In the genomic region with DNA sequence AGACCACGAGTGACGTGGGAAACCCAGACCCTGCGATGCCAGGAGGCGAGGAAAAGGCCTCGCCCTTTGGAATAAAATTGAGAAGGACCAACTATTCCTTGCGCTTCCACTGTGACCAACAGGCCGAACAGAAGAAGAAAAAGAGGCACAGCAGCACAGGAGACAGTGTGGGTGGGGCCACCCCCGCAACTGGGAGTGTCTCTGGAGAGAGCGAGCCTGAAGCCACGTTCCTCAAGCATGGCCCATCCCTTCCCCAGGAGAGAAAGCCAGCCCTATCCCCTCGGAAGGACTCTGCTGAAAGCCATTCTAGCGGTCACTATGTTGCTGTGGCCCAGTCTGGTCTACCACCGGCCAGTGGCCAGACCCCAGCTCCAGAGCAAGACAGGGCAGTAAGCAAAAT, we compare ENCODE assay signal across 14 mouse cellular contexts. TPM values are rescaled to one million over a fixed set of nuclear protein-coding genes. Genes with fewer than 3 reads are reported as not detected.
A peak's percentile ranks its signal among the peaks of the same experiment; 100 is the strongest.
DNase-seq lines count a peak whose midpoint lies in the region; ATAC-seq and TF ChIP-seq lines count a peak whose summit lies in the region.
"Had no signal": no experiment of that assay in that cellular context is flagged by ENCODE, and none has a peak within 500 bp of the region (broad histone marks: within the 10 kb centered on the region; RNA-seq: fewer than 3 reads in every experiment).

No protein-coding gene starts in this region.

- ATAC-seq in heart, embryonic 14.5 days (ENCODE audit: insufficient number of reproducible peaks, insufficient read depth, low FRiP score, low read depth): peak; percentile 37; the same call in 1 of the 2 replicates
- no peak for ATAC-seq in lung, embryonic 15.5 days (ENCODE audit: borderline replicate concordance, extremely low read depth, low FRiP score, low TSS enrichment)
- ATAC-seq in embryonic facial prominence, embryonic 15.5 days (ENCODE audit: insufficient number of reproducible peaks, low FRiP score, low TSS enrichment, low read depth): no peak
- ATAC-seq in stomach, embryonic 16.5 days (ENCODE audit: insufficient read depth, low FRiP score): no peak

- no peaks in the 10 kb centered on the region for H3K36me3 ChIP-seq in heart, embryonic 14.5 days (ENCODE audit: control insufficient read depth, insufficient read depth, low read length)
- no peaks in the 10 kb centered on the region for H3K36me3 ChIP-seq in heart, adult 2 months (ENCODE audit: control insufficient read depth, insufficient read depth, low read length)
- no peaks in the 10 kb centered on the region for H3K36me3 ChIP-seq in lung, embryonic 15.5 days
- H3K36me3 ChIP-seq in embryonic facial prominence, embryonic 15.5 days: no peaks in the 10 kb centered on the region
- H3K36me3 ChIP-seq in stomach, embryonic 16.5 days (ENCODE audit: control insufficient read depth, insufficient read depth, low read length): no peaks in the 10 kb centered on the region

- no peak for TF ChIP-seq POLR2A in heart, adult 2 months (IDR thresholded peaks at IDR 0.05; ENCODE audit: insufficient read depth, low read depth, low read length)
- no peak for TF ChIP-seq POLR2A in lung, adult 2 months (IDR thresholded peaks at IDR 0.05; ENCODE audit: borderline replicate concordance, extremely low read depth, low read depth, low read length)

- no peaks in the 10 kb centered on the region for H3K79me2 ChIP-seq in heart, adult 2 months (replicated peaks; ENCODE audit: control insufficient read depth, insufficient read depth, low read length)

- TF ChIP-seq CTCF in heart, adult 2 months (IDR thresholded peaks at IDR 0.05): no peak
- no peak for TF ChIP-seq CTCF in lung, adult 2 months (IDR thresholded peaks at IDR 0.05; ENCODE audit: insufficient read depth, low read length)

- 21% methylated on average over 13 of the region's 13 CpGs for WGBS in heart, embryonic 14.5 days
- 44% methylated on average over 13 of the region's 13 CpGs for WGBS in heart, adult 2 months
- 74% methylated on average over 13 of the region's 13 CpGs for WGBS in lung, embryonic 15.5 days
- 79% methylated on average over 13 of the region's 13 CpGs for WGBS in lung, adult 2 months
- WGBS in embryonic facial prominence, embryonic 15.5 days: 76% methylated on average over 13 of the region's 13 CpGs
- 70% methylated on average over 13 of the region's 13 CpGs for WGBS in stomach, embryonic 16.5 days

- no peaks in the 10 kb centered on the region for H3K9me3 ChIP-seq in heart, embryonic 14.5 days (ENCODE audit: control insufficient read depth, low read length)
- H3K9me3 ChIP-seq in lung, embryonic 15.5 days: no peaks in the 10 kb centered on the region
- no peaks in the 10 kb centered on the region for H3K9me3 ChIP-seq in embryonic facial prominence, embryonic 15.5 days (replicated peaks)
- H3K9me3 ChIP-seq in stomach, embryonic 16.5 days (replicated peaks; ENCODE audit: control insufficient read depth, low read length): no peaks in the 10 kb centered on the region

- H3K4me1 ChIP-seq in heart, embryonic 14.5 days (ENCODE audit: control insufficient read depth in 2 of 2, insufficient read depth in 2 of 2, low read length in 2 of 2): peaks cover 15 to 48% of the 10 kb centered on the region in 2 experiments
- no peaks in the 10 kb centered on the region; the same call in 1 of the 2 replicates for H3K4me1 ChIP-seq in heart, adult 2 months (ENCODE audit: control insufficient read depth, insufficient read depth, low read length)
- peaks cover 35% of the 10 kb centered on the region for H3K4me1 ChIP-seq in lung, embryonic 15.5 days
- peaks cover 4% of the 10 kb centered on the region; the same call in 1 of the 2 replicates for H3K4me1 ChIP-seq in lung, adult 2 months (ENCODE audit: control insufficient read depth, insufficient read depth, low read length)
- H3K4me1 ChIP-seq in embryonic facial prominence, embryonic 15.5 days: peaks cover 34% of the 10 kb centered on the region
- H3K4me1 ChIP-seq in stomach, embryonic 16.5 days (ENCODE audit: control insufficient read depth, insufficient read depth, low read length): 0 out of 2 replicates have a peak, but pooled peaks cover 7% of the 10 kb centered on the region

- peak overlapping the region; percentile 88 for H3K9ac ChIP-seq in heart, embryonic 14.5 days (ENCODE audit: low read length)
- H3K9ac ChIP-seq in heart, adult 2 months (ENCODE audit: low read depth, low read length): no peak overlapping the region
- H3K9ac ChIP-seq in lung, embryonic 15.5 days: no peak overlapping the region
- H3K9ac ChIP-seq in embryonic facial prominence, embryonic 15.5 days: no peak overlapping the region
- H3K9ac ChIP-seq in stomach, embryonic 16.5 days (ENCODE audit: low read length): peak overlapping the region; percentile 49; the same call in 1 of the 2 replicates

- peak overlapping the region; percentile 60 to 62 for H3K4me3 ChIP-seq in heart, embryonic 14.5 days (ENCODE audit: control insufficient read depth in 1 of 2, insufficient read depth in 1 of 2, low read depth in 1 of 2, low read length in 2 of 2)
- no peak overlapping the region for H3K4me3 ChIP-seq in heart, adult 2 months
- H3K4me3 ChIP-seq in lung, embryonic 15.5 days: no peak overlapping the region
- no peak overlapping the region for H3K4me3 ChIP-seq in lung, adult 2 months (replicated peaks; ENCODE audit: extremely low read depth, low read depth, low read length)
- H3K4me3 ChIP-seq in embryonic facial prominence, embryonic 15.5 days (replicated peaks): peak overlapping the region; percentile 44; the same call in 1 of the 2 replicates
- H3K4me3 ChIP-seq in stomach, embryonic 16.5 days (replicated peaks; ENCODE audit: low read length): peak overlapping the region; percentile 48
- H3K4me3 ChIP-seq: erythroblast, embryonic 14.5 days had no signal

- no peak for TF ChIP-seq EP300 in heart, adult 2 months (IDR thresholded peaks at IDR 0.05; ENCODE audit: insufficient read depth, low read depth, low read length)

- H3K27ac ChIP-seq in heart, embryonic 14.5 days (replicated peaks in 1 of 2; ENCODE audit: control insufficient read depth in 1 of 2, insufficient read depth in 1 of 2, low read depth in 2 of 2, low read length in 2 of 2): peak overlapping the region; percentile 79 to 86
- no peak overlapping the region for H3K27ac ChIP-seq in heart, adult 2 months
- H3K27ac ChIP-seq in lung, embryonic 15.5 days: no peak overlapping the region
- no peak overlapping the region for H3K27ac ChIP-seq in embryonic facial prominence, embryonic 15.5 days (replicated peaks)
- no peak overlapping the region for H3K27ac ChIP-seq in stomach, embryonic 16.5 days (ENCODE audit: low read length)

- intact Hi-C loops in heart, adult 2 months (cut with DNase I): no loop called here

- H3K4me2 ChIP-seq in heart, embryonic 14.5 days (ENCODE audit: low read length): peak overlapping the region; percentile 99
- H3K4me2 ChIP-seq in lung, embryonic 15.5 days: peak overlapping the region; percentile 82; the same call in 1 of the 2 replicates
- H3K4me2 ChIP-seq in embryonic facial prominence, embryonic 15.5 days (replicated peaks): peak overlapping the region; percentile 81; the same call in 1 of the 2 replicates
- peak overlapping the region; percentile 57; the same call in 1 of the 2 replicates for H3K4me2 ChIP-seq in stomach, embryonic 16.5 days (ENCODE audit: low read depth, low read length)

- no peaks in the 10 kb centered on the region; the same call in 1 of the 2 replicates for H3K27me3 ChIP-seq in heart, embryonic 14.5 days (ENCODE audit: control insufficient read depth, insufficient read depth, low read length)
- H3K27me3 ChIP-seq in heart, adult 2 months (ENCODE audit: control insufficient read depth, insufficient read depth, low read length): peaks cover 20% of the 10 kb centered on the region
- peaks cover 33% of the 10 kb centered on the region for H3K27me3 ChIP-seq in lung, embryonic 15.5 days
- H3K27me3 ChIP-seq in embryonic facial prominence, embryonic 15.5 days: peaks cover 37% of the 10 kb centered on the region
- H3K27me3 ChIP-seq in stomach, embryonic 16.5 days (ENCODE audit: control insufficient read depth, insufficient read depth, low read length): peaks cover 13% of the 10 kb centered on the region

- no peak for DNase-seq in heart, adult 2 months
- DNase-seq in lung, adult 2 months: no peak
- no peak for DNase-seq in MN1 (ENCODE audit: low spot score)
- no peak for DNase-seq in right cerebral cortex, postnatal 14 days
- DNase-seq: adrenal gland, adult 8-10 months; kidney, adult 18-20 months; lung, postnatal 14 days; right cerebral cortex, adult 18-20 months; thymus, postnatal 25 days had no signal

RNA-seq across cellular contexts. Expression of a gene that starts 46.9 kb away (rescaled TPM):
- 17.8 and 19.1 TPM in 2 replicates for polyA plus RNA-seq in heart, embryonic 14.5 days (2014; fragmentation: Nextera tagmentation; extraction: Ambion mirVana)
- 10 to 100 TPM; 12.7 to 16.2 TPM for total RNA-seq in heart, adult 2 months (2021)
- polyA plus RNA-seq in heart, adult 2 months (2012; rRNA removed): 19.9 and 31.8 TPM in 2 replicates
- 20.0 and 22.9 TPM in 2 replicates for polyA plus RNA-seq in lung, embryonic 15.5 days (2015; fragmentation: Nextera tagmentation; extraction: Ambion mirVana)
- polyA plus RNA-seq in lung, adult 2 months (2012; rRNA removed): 8.3 and 13.7 TPM in 2 replicates
- 17.8 and 18.8 TPM in 2 replicates for polyA plus RNA-seq in embryonic facial prominence, embryonic 15.5 days (2015; fragmentation: Nextera tagmentation; extraction: Ambion mirVana)
- 14.0 and 15.5 TPM in 2 replicates for polyA plus RNA-seq in stomach, embryonic 16.5 days (2015; fragmentation: Nextera tagmentation; extraction: Ambion mirVana)

Comparison
In these comparisons a context has a peak if more than half of its experiments do, and no peak if none do; other contexts are left out.
1. H3K27ac ChIP-seq: peak in heart, embryonic 14.5 days (2 of 2); none in heart, adult 2 months (single experiment), lung, embryonic 15.5 days (single experiment), embryonic facial prominence, embryonic 15.5 days (single experiment) and stomach, embryonic 16.5 days (single experiment).
2. H3K4me3 ChIP-seq: peak in heart, embryonic 14.5 days (2 of 2), embryonic facial prominence, embryonic 15.5 days (single experiment) and stomach, embryonic 16.5 days (single experiment); none in heart, adult 2 months (single experiment), lung, embryonic 15.5 days (single experiment) and lung, adult 2 months (single experiment).
3. H3K9ac ChIP-seq: peak in heart, embryonic 14.5 days (single experiment) and stomach, embryonic 16.5 days (single experiment); none in heart, adult 2 months (single experiment), lung, embryonic 15.5 days (single experiment) and embryonic facial prominence, embryonic 15.5 days (single experiment).
4. Peak in every context shown above with its lines, with median percentiles within 50 percentile points of each other: H3K4me2 ChIP-seq.